Mouse (Mus musculus) CD8-positive naive resting alpha-beta T cell, adult 2 months (primary cell): ENCODE measurements around the gene Crlf2.
A peak's percentile ranks its signal among the peaks of the same experiment; 100 is the strongest.

Experiments
- DNase-seq, 2 experiments: peaks; one replicate each; pipeline ENCODE4 v3.0.0; 2022; ENCODE audit warnings: low read depth in 2 of 2, low spot score in 2 of 2

Crlf2 gene

DNA sequence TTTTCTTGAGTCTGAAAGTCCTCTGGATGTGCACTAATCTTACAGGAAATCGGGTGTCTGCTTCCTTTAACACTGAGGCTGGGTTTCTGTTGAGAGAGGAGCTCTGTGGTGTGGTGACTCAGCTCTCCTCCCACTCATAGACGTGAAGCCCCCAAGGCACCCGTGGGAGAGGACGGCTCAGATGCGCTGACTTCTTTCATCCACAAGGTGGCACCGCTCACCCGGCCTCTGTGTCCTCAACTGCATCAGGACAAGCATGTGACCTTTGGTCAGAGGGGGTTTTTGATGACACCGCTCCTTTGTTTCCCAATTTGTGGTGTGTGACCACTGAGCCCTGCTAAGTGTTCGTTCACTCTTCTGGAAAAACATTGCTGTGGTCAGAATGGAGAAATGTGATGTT is 10.1 kb downstream of the Crlf2 start:
- DNase-seq: peak; percentile 54 to 67

DNA sequence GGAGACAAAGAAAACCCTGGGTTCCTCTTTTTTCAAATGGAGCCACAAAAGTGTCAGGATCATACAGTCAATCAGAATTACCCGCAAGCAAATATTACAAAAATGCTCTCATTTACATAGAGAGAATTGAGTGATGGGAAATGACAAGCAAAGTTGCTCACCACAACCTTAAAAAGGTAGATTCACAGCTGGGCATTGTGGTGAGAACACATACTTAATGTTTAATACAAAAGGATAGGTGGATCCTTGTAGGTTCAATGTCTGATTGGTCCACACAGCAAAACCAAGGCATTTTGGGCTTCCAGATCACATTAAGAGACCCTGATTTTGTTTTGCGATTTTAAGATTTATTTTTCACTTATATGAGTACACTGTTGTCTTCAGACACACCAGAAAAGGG is 11.7 kb downstream of the Crlf2 start:
- DNase-seq: no peak

DNA sequence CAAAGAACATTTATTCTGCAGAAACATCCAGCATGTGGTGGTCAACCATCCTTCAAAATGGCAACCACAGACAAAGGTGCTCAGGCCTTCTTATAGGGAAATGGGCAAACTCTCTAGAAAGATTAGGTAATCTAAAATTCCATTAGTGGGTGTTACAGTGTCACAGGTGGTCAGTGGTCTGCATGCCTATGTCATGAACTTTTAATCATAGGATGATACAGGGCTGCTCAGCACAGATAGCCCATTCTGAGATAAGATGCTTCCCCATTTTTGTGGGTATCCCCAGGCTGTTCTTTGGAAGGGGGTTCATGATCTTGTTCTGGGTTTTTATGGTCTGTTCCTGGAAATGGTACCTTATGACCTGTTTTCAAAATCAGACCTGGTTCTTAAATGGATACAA is 49.1 kb downstream of the Crlf2 start:
- DNase-seq: no peak

DNA sequence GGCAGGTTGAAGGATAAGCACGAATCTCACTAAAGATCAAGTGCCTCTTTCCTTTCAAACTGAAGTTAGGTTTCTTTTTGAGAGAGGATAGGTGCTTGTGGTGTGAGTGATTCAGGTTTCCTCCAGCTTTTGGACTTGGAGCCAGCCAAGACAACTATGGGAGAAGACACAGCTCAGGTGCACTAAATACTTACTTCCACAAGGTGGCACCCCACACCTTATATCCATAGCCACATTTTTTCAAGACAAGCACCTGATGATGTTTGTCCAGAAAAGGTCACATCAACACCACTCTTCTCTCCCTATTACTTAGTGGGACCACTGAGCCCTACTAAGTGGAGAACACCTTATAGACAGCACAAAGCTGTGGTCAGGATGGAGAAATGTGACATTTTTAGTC is 52.1 kb downstream of the Crlf2 start:
- peak in 1 of 2 experiments; percentile 0 for DNase-seq
